In genomic region chr4:63171122-63171521, GRCm38 (mm10) we compare ENCODE assay signal across 15 mouse cellular contexts. TPM values are rescaled to one million over a fixed set of nuclear protein-coding genes. Genes with fewer than 3 reads are reported as not detected.
DNase-seq lines count a peak whose midpoint lies in the region; ATAC-seq and TF ChIP-seq lines count a peak whose summit lies in the region.
"Had no signal": no experiment of that assay in that cellular context is flagged by ENCODE, and none has a peak within 500 bp of the region (broad histone marks: within the 10 kb centered on the region; RNA-seq: fewer than 3 reads in every experiment).

No protein-coding gene starts in this region.

- no peaks in the 10 kb centered on the region; the same call in 1 of the 2 replicates for H3K27me3 ChIP-seq in lung, embryonic 15.5 days
- 0 out of 2 replicates have a peak, but pooled peaks cover 6% of the 10 kb centered on the region for H3K27me3 ChIP-seq in stomach, embryonic 16.5 days (ENCODE audit: control insufficient read depth, insufficient read depth, low read length)
- H3K27me3 ChIP-seq in cerebellum, adult 2 months (ENCODE audit: control insufficient read depth, insufficient read depth, low read length), result no peaks in the 10 kb centered on the region
- H3K27me3 ChIP-seq: Patski had no signal

- 0 out of 2 replicates have a peak, but pooled peaks cover 7% of the 10 kb centered on the region for H3K4me1 ChIP-seq in lung, embryonic 15.5 days
- no peaks in the 10 kb centered on the region for H3K4me1 ChIP-seq in stomach, embryonic 16.5 days (ENCODE audit: control insufficient read depth, insufficient read depth, low read length)
- H3K4me1 ChIP-seq in cerebellum, adult 2 months (ENCODE audit: control insufficient read depth, insufficient read depth, low read length), result no peaks in the 10 kb centered on the region
- H3K4me1 ChIP-seq: hindbrain, embryonic 13.5 days; limb, embryonic 13.5 days had no signal

- H3K4me3 ChIP-seq in lung, embryonic 15.5 days, result peak overlapping the region; percentile 27
- H3K4me3 ChIP-seq in stomach, embryonic 16.5 days (replicated peaks; ENCODE audit: low read length), result peak overlapping the region; percentile 40
- no peak overlapping the region for H3K4me3 ChIP-seq in cerebellum, adult 2 months (replicated peaks; ENCODE audit: insufficient read depth, low read depth, low read length)
- H3K4me3 ChIP-seq: hindbrain, embryonic 13.5 days; limb, embryonic 13.5 days had no signal

- no peaks in the 10 kb centered on the region for H3K36me3 ChIP-seq in lung, embryonic 15.5 days
- no peaks in the 10 kb centered on the region for H3K36me3 ChIP-seq in stomach, embryonic 16.5 days (ENCODE audit: control insufficient read depth, insufficient read depth, low read length)
- H3K36me3 ChIP-seq: hindbrain, embryonic 13.5 days; limb, embryonic 13.5 days had no signal

- DNase-seq in lung, adult 18-20 months, result no peak
- DNase-seq in ZHBTc4 (ENCODE audit: low read depth, low spot score), result peak; percentile 48
- DNase-seq in kidney, postnatal 4 days, result peak; percentile 31 to 59
- no peak for DNase-seq in cerebellum, adult 2 months
- DNase-seq in gastrocnemius, adult 18-20 months (ENCODE audit: low spot score), result no peak
- DNase-seq: cerebellum, adult 9-11 months; heart, adult 18-20 months had no signal

- H3K9ac ChIP-seq in lung, embryonic 15.5 days, result no peak overlapping the region; the same call in 1 of the 2 replicates
- peak overlapping the region; percentile 54 for H3K9ac ChIP-seq in stomach, embryonic 16.5 days (ENCODE audit: low read length)
- H3K9ac ChIP-seq: hindbrain, embryonic 13.5 days; limb, embryonic 13.5 days had no signal

- H3K9me3 ChIP-seq in lung, embryonic 15.5 days, result no peaks in the 10 kb centered on the region
- H3K9me3 ChIP-seq in stomach, embryonic 16.5 days (replicated peaks; ENCODE audit: control insufficient read depth, low read length), result no peaks in the 10 kb centered on the region
- H3K9me3 ChIP-seq: hindbrain, embryonic 13.5 days; limb, embryonic 13.5 days had no signal

- peak overlapping the region; percentile 49 for H3K4me2 ChIP-seq in lung, embryonic 15.5 days
- H3K4me2 ChIP-seq in stomach, embryonic 16.5 days (ENCODE audit: low read depth, low read length), result peak overlapping the region; percentile 41
- H3K4me2 ChIP-seq: hindbrain, embryonic 13.5 days; limb, embryonic 13.5 days had no signal

- peak; percentile 37 for ATAC-seq in lung, embryonic 15.5 days (ENCODE audit: borderline replicate concordance, extremely low read depth, low FRiP score, low TSS enrichment)
- 0 out of 2 replicates have a peak, but pooled peaks have one; percentile 1 for ATAC-seq in stomach, embryonic 16.5 days (ENCODE audit: insufficient read depth, low FRiP score)

- H3K27ac ChIP-seq in lung, embryonic 15.5 days, result peak overlapping the region; percentile 78; the same call in 1 of the 2 replicates
- H3K27ac ChIP-seq in stomach, embryonic 16.5 days (ENCODE audit: low read length), result peak overlapping the region; percentile 74
- no peak overlapping the region for H3K27ac ChIP-seq in cerebellum, adult 2 months (ENCODE audit: insufficient read depth, low read length)
- H3K27ac ChIP-seq: hindbrain, embryonic 13.5 days; limb, embryonic 13.5 days had no signal

- WGBS in lung, embryonic 15.5 days, result 39% methylated on average over 24 of the region's 24 CpGs
- 38% methylated on average over 24 of the region's 24 CpGs for WGBS in stomach, embryonic 16.5 days
- 46% methylated on average over 24 of the region's 24 CpGs for WGBS in cerebellum, adult 2 months

- TF ChIP-seq POLR2A in cerebellum, adult 2 months (IDR thresholded peaks at IDR 0.05; ENCODE audit: borderline replicate concordance, insufficient read depth, low read length), result no peak

- no peak for TF ChIP-seq CTCF in cerebellum, adult 2 months (IDR thresholded peaks at IDR 0.05; ENCODE audit: borderline replicate concordance, insufficient read depth, low read depth, low read length)

RNA-seq across cellular contexts. Expression of gene Kif12, which starts 0.8 kb away (rescaled TPM):
- 8.3 and 9.2 TPM in 2 replicates for polyA plus RNA-seq in lung, embryonic 15.5 days (2015; fragmentation: Nextera tagmentation; extraction: Ambion mirVana)
- 27.3 and 27.4 TPM in 2 replicates for polyA plus RNA-seq in stomach, embryonic 16.5 days (2015; fragmentation: Nextera tagmentation; extraction: Ambion mirVana)
- 0.06 TPM in 1 of 2 replicates, not detected in the other for polyA plus RNA-seq in cerebellum, adult 2 months (2012; rRNA removed)
- not detected for total RNA-seq in gastrocnemius, adult 18-20 months (2021)
- total RNA-seq: heart, adult 18-20 months; neutrophil, adult 5-6 weeks had no signal
- polyA plus RNA-seq: embryonic facial prominence, embryonic 11.5 days; forebrain, embryonic 11.5 days; hindbrain, embryonic 13.5 days had no signal

RNA-seq across cellular contexts. Expression of gene Ambp, which starts 16.5 kb away (rescaled TPM):
- polyA plus RNA-seq in lung, embryonic 15.5 days (2015; fragmentation: Nextera tagmentation; extraction: Ambion mirVana), result 1.6 and 7.5 TPM in 2 replicates
- polyA plus RNA-seq in stomach, embryonic 16.5 days (2015; fragmentation: Nextera tagmentation; extraction: Ambion mirVana), result 86.7 and 116 TPM in 2 replicates
- polyA plus RNA-seq in cerebellum, adult 2 months (2012; rRNA removed), result not detected in 2 replicates
- 1 to 10 TPM in 1 of 2 experiments, not detected in 1; 1.1 TPM for total RNA-seq in gastrocnemius, adult 18-20 months (2021)
- total RNA-seq: heart, adult 18-20 months; neutrophil, adult 5-6 weeks had no signal
- polyA plus RNA-seq: forebrain, embryonic 11.5 days; hindbrain, embryonic 13.5 days had no signal

RNA-seq across cellular contexts. Expression of gene Col27a1, which starts 42.7 kb away (rescaled TPM):
- polyA plus RNA-seq in lung, embryonic 15.5 days (2015; fragmentation: Nextera tagmentation; extraction: Ambion mirVana), result 20.2 and 20.3 TPM in 2 replicates
- 13.3 and 15.0 TPM in 2 replicates for polyA plus RNA-seq in stomach, embryonic 16.5 days (2015; fragmentation: Nextera tagmentation; extraction: Ambion mirVana)
- polyA plus RNA-seq in cerebellum, adult 2 months (2012; rRNA removed), result 24.2 and 27.4 TPM in 2 replicates
- under 1 TPM; 0.46 to 0.47 TPM for total RNA-seq in gastrocnemius, adult 18-20 months (2021)

Comparison
In these comparisons a context has a peak if more than half of its experiments do, and no peak if none do; other contexts are left out.
1. DNase-seq: peak in ZHBTc4 (single experiment) and kidney, postnatal 4 days (2 of 2); none in lung, adult 18-20 months (0 of 2), cerebellum, adult 2 months (0 of 2) and gastrocnemius, adult 18-20 months (single experiment).
2. RNA of gene Ambp, which starts 16.5 kb away (polyA plus RNA-seq): 86.7 to 116 TPM in stomach, embryonic 16.5 days; 1.6 to 7.5 TPM in lung, embryonic 15.5 days and not detected in cerebellum, adult 2 months; every median in the first group is over 10 times any median in the second.